Mouse (Mus musculus): ENCODE data around the gene Zfp536. TPM values are rescaled to one million over a fixed set of nuclear protein-coding genes. Genes with fewer than 3 reads are reported as not detected.

Zfp536 gene
- polyA plus RNA-seq, 1 experiment from 2014 or later: 3.7 TPM

DNA sequence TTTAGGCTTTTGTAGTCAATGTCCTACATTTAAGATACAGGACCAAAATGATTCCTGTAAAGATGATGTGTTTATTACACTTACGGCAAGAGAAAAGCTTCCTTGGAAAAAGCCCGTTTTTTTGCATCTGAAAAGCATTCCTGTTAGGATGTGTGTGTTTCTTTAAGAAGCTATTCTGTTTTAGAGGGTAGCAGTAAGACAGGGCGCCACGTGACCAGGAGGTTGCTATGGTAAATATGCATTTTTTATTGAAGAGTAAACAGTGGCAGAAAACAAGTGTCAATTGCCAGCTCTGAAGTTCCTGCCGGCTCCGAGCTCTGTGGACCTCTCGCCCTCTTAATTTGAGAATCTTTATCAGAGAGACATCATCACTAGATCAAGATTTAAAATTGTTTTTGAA is 267.9 kb downstream of the Zfp536 start:
- Histone ChIP-seq H3K27ac (no peak overlapping the region), H3K4me1 (replicated peaks; ENCODE audit: insufficient read depth, low read length) (no peaks in the 10 kb centered on the region), H3K4me3 (replicated peaks; ENCODE audit: low read depth, low read length) (no peak overlapping the region), H3K27me3 (ENCODE audit: insufficient read depth, low read length) (no peaks in the 10 kb centered on the region), H3K36me3 (ENCODE audit: insufficient read depth, low read length) (no peaks in the 10 kb centered on the region), H3K4me2 (ENCODE audit: low read length) (no peak overlapping the region), H3K9me3 (replicated peaks; ENCODE audit: low read length) (no peaks in the 10 kb centered on the region), H3K9ac (ENCODE audit: low read depth, low read length) (no peak overlapping the region)
- ATAC-seq (replicated peaks; ENCODE audit: low FRiP score, low read depth) (no peak), DNase-seq (ENCODE audit: low spot score) (peak; percentile 34)
- WGBS: 59% methylated on average over 7 of the region's 7 CpGs
- TF ChIP-seq CTCF (IDR thresholded peaks at IDR 0.05; ENCODE audit: low read depth): no peak

DNA sequence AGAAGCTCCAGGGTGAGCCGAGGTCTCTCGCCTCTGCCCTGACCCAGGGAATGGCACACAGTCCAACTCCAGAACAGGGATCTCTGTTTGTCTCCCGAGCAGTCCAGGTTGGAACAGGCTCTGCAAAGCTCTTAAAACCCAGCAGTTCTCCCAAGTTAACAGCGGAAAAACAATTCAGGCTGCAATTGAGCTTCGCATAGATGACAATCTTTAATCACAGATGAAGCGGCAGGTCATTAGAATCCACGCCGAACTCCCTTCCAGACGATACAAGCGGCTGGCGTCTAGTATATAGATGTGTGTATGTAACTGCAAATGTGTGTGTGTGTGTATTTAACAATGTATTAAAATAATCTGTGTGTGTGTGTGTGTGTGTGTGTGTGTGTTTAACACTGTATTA is 268.3 kb downstream of the Zfp536 start:
- no peaks in the 10 kb centered on the region for H3K9me3 ChIP-seq (replicated peaks; ENCODE audit: low read length)
- H3K27me3 ChIP-seq (ENCODE audit: insufficient read depth, low read length): no peaks in the 10 kb centered on the region
- ATAC-seq (replicated peaks; ENCODE audit: low FRiP score, low read depth) (no peak), DNase-seq (ENCODE audit: low spot score) (no peak)
- no peaks in the 10 kb centered on the region for H3K36me3 ChIP-seq (ENCODE audit: insufficient read depth, low read length)
- H3K4me2 ChIP-seq (ENCODE audit: low read length): no peak overlapping the region
- H3K4me1 ChIP-seq (replicated peaks; ENCODE audit: insufficient read depth, low read length): no peaks in the 10 kb centered on the region
- TF ChIP-seq CTCF (IDR thresholded peaks at IDR 0.05; ENCODE audit: low read depth): no peak
- WGBS: 69% methylated on average over 11 of the region's 11 CpGs
- H3K27ac ChIP-seq: no peak overlapping the region
- H3K9ac ChIP-seq (ENCODE audit: low read depth, low read length): no peak overlapping the region
- H3K4me3 ChIP-seq (replicated peaks; ENCODE audit: low read depth, low read length): no peak overlapping the region

DNA sequence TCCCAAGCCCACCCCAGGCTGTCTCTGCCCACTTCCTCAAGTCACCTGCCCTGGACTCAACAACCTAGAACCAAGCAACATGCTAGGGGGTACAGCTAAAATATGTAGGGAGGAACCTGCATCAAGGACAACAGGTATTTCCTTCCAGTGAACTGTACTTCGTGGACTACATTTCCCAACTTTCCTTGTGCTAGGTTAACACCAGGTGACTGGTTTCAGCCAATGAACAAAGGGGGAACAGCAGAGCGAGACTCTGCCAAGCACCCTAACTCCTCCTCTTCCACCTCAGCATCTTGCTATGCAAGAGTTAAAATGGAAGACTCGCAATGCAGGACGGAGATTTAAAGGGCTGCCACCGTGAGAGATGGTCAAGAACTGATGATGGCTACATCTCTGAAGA is 274.6 kb downstream of the Zfp536 start:
- Histone ChIP-seq H3K36me3 (ENCODE audit: insufficient read depth, low read length) (no peaks in the 10 kb centered on the region), H3K4me1 (replicated peaks; ENCODE audit: insufficient read depth, low read length) (no peaks in the 10 kb centered on the region), H3K9me3 (replicated peaks; ENCODE audit: low read length) (no peaks in the 10 kb centered on the region), H3K9ac (ENCODE audit: low read depth, low read length) (no peak overlapping the region), H3K27ac (no peak overlapping the region), H3K27me3 (ENCODE audit: insufficient read depth, low read length) (no peaks in the 10 kb centered on the region), H3K4me3 (replicated peaks; ENCODE audit: low read depth, low read length) (no peak overlapping the region), H3K4me2 (ENCODE audit: low read length) (no peak overlapping the region)
- no peak for ATAC-seq (replicated peaks; ENCODE audit: low FRiP score, low read depth)
- TF ChIP-seq CTCF (IDR thresholded peaks at IDR 0.05; ENCODE audit: low read depth): no peak
- DNase-seq (ENCODE audit: low spot score): no peak
- 71% methylated on average over 5 of the region's 5 CpGs for WGBS

DNA sequence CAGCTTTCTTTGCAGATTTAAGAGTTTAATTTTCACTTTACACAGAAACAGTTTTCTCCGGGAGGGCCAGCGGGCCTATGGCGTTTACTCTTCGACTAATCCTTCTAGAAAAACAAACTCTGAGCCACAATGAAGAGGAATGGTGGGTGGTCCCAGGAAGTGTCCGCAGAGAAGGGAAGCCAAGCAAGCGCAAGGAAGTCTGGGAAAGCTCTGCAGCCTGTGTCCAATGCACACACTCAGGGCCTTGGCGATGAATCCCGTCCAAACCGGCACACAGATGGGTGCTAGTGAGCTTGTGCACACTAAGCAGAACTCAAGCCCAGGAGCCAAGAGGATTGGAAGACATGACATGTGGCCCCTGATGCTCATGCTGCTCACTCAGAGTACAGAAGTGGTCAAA is 276.9 kb downstream of the Zfp536 start:
- DNase-seq (ENCODE audit: low spot score) (peak; percentile 55), ATAC-seq (replicated peaks; ENCODE audit: low FRiP score, low read depth) (no peak)
- Histone ChIP-seq H3K4me1 (replicated peaks; ENCODE audit: insufficient read depth, low read length) (no peaks in the 10 kb centered on the region), H3K27me3 (ENCODE audit: insufficient read depth, low read length) (no peaks in the 10 kb centered on the region), H3K9me3 (replicated peaks; ENCODE audit: low read length) (no peaks in the 10 kb centered on the region), H3K27ac (peak overlapping the region; percentile 36; the same call in 1 of the 2 replicates), H3K4me3 (replicated peaks; ENCODE audit: low read depth, low read length) (no peak overlapping the region), H3K9ac (ENCODE audit: low read depth, low read length) (no peak overlapping the region), H3K36me3 (ENCODE audit: insufficient read depth, low read length) (no peaks in the 10 kb centered on the region), H3K4me2 (ENCODE audit: low read length) (no peak overlapping the region)
- WGBS: 64% methylated on average over 9 of the region's 9 CpGs
- no peak for TF ChIP-seq CTCF (IDR thresholded peaks at IDR 0.05; ENCODE audit: low read depth)

- no peaks in the 10 kb centered on the region for H3K36me3 ChIP-seq (ENCODE audit: insufficient read depth, low read length)
- H3K4me3 ChIP-seq (replicated peaks; ENCODE audit: low read depth, low read length): no peak overlapping the region
- H3K4me2 ChIP-seq (ENCODE audit: low read length): no peak overlapping the region
- DNase-seq (ENCODE audit: low spot score) (no peak), ATAC-seq (replicated peaks; ENCODE audit: low FRiP score, low read depth) (no peak)
- H3K4me1 ChIP-seq (replicated peaks; ENCODE audit: insufficient read depth, low read length): no peaks in the 10 kb centered on the region
- TF ChIP-seq CTCF (IDR thresholded peaks at IDR 0.05; ENCODE audit: low read depth): no peak
- 60% methylated on average over 5 of the region's 5 CpGs for WGBS
- H3K27ac ChIP-seq: no peak overlapping the region
- no peaks in the 10 kb centered on the region for H3K27me3 ChIP-seq (ENCODE audit: insufficient read depth, low read length)
- H3K9ac ChIP-seq (ENCODE audit: low read depth, low read length): no peak overlapping the region
- no peaks in the 10 kb centered on the region for H3K9me3 ChIP-seq (replicated peaks; ENCODE audit: low read length)
Observed at GRCm38 (mm10) chr7:37490312-37490711, 283.1 kb downstream of the Zfp536 start.

DNA sequence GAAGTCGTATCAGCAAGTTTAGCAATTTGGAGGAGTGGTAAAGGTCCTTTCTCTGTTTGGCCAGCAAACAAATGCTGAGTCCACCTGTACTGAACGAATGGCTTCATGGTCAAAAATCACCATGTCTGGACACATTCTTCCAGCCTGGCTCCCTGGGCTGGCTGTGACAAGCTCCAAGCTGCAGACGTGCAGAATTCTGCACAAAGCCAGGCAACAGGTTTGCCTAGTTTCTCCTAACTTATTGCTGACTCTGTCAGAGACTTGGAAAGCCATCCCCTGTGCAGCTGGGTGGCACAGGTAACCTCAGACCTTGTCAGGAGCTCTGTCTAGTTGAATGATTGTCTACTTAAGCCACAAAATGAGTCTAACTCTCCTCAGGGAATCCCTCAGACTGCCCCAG is 288.5 kb downstream of the Zfp536 start:
- H3K9me3 ChIP-seq (replicated peaks; ENCODE audit: low read length): no peaks in the 10 kb centered on the region
- no peaks in the 10 kb centered on the region for H3K27me3 ChIP-seq (ENCODE audit: insufficient read depth, low read length)
- no peak for TF ChIP-seq CTCF (IDR thresholded peaks at IDR 0.05; ENCODE audit: low read depth)
- 60% methylated on average over 3 of the region's 3 CpGs for WGBS
- H3K4me3 ChIP-seq (replicated peaks; ENCODE audit: low read depth, low read length): no peak overlapping the region
- no peak for DNase-seq (ENCODE audit: low spot score)
- H3K9ac ChIP-seq (ENCODE audit: low read depth, low read length): no peak overlapping the region
- no peaks in the 10 kb centered on the region for H3K4me1 ChIP-seq (replicated peaks; ENCODE audit: insufficient read depth, low read length)
- H3K36me3 ChIP-seq (ENCODE audit: insufficient read depth, low read length): no peaks in the 10 kb centered on the region
- ATAC-seq (replicated peaks; ENCODE audit: low FRiP score, low read depth): no peak
- no peak overlapping the region for H3K4me2 ChIP-seq (ENCODE audit: low read length)
- no peak overlapping the region for H3K27ac ChIP-seq

DNA sequence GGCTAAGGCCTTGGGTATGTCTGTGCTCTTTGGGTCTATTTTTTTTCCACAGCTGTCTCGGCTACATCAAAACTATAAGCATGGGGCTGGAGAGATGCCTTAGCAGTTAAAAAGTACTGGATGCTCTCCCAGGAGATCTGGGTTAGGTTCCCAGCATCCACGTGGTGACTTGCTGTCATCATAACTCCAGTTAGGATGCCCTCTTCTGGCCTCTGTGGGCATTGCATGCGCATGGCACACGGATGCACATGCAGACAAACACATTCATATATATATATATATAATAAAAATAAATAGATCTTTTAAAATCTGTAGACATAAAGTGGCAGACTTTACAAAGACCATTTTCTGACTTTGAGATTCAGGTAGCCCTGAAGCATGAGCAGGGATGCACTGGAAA is 290.9 kb downstream of the Zfp536 start:
- peak; percentile 32; the same call in 1 of the 2 replicates for TF ChIP-seq CTCF (IDR thresholded peaks at IDR 0.05; ENCODE audit: low read depth)
- 80% methylated on average over 4 of the region's 4 CpGs for WGBS
- H3K9ac ChIP-seq (ENCODE audit: low read depth, low read length): no peak overlapping the region

More for the DNA sequence above, 290.9 kb downstream of the Zfp536 start:
- no peak for DNase-seq (ENCODE audit: low spot score)
- no peak for ATAC-seq (replicated peaks; ENCODE audit: low FRiP score, low read depth)
- H3K9me3 ChIP-seq (replicated peaks; ENCODE audit: low read length): no peaks in the 10 kb centered on the region
- H3K4me3 ChIP-seq (replicated peaks; ENCODE audit: low read depth, low read length): no peak overlapping the region
- H3K27me3 ChIP-seq (ENCODE audit: insufficient read depth, low read length): no peaks in the 10 kb centered on the region
- no peaks in the 10 kb centered on the region for H3K4me1 ChIP-seq (replicated peaks; ENCODE audit: insufficient read depth, low read length)
- no peak overlapping the region for H3K4me2 ChIP-seq (ENCODE audit: low read length)
- no peaks in the 10 kb centered on the region for H3K36me3 ChIP-seq (ENCODE audit: insufficient read depth, low read length)
- no peak overlapping the region for H3K27ac ChIP-seq

Data from kidney, postnatal 0 days (tissue).